Mouse (Mus musculus) gastrocnemius, adult 18-20 months (tissue): ENCODE results near the gene Teddm1b. TPM values are rescaled to one million over a fixed set of nuclear protein-coding genes. Genes with fewer than 3 reads are reported as not detected.
"Not testable (repeated sequence)": the region's sequence is repeated elsewhere in the genome, so short reads cannot be mapped to it uniquely, and the experiment has no call there.

Experiments used
- DNase-seq: peaks from one replicate; pipeline ENCODE4 v3.0.0; 2021; ENCODE audit warnings: low spot score
- long read RNA-seq, 2 experiments: library from polyadenylated mRNA; stranded (forward); transcript quantifications; one replicate each; pipeline ENCODE4 v2.0.0; 2021
- total RNA-seq, 2 experiments: library from RNA; stranded (reverse); gene quantifications; 2 replicates each; pipeline ENCODE4 v1.2.3; 2021

The Teddm1b gene
- not detected for total RNA-seq
- long read RNA-seq, experiment 1, result 0 reads
- long read RNA-seq, experiment 2, result 0 reads

- DNase-seq, result no peak
Observed at GRCm38 (mm10) chr1:153874045-153874444, at the start of gene Teddm1b. Gene Teddm1b, plus strand, starts transcription at chr1:153874345.

GRCm38 (mm10) chr1:153830746-153831145 lies 43.4 kb upstream of the Teddm1b start:
- DNase-seq, result no peak

- no peak for DNase-seq
Observed at GRCm38 (mm10) chr1:153836036-153836435, 38.1 kb upstream of the Teddm1b start.

GRCm38 (mm10) chr1:153842121-153842740 lies 31.9 kb upstream of the Teddm1b start:
- DNase-seq, result no peak

GRCm38 (mm10) chr1:153844042-153844441 lies 30.1 kb upstream of the Teddm1b start, which contains the start of gene Rgsl1:
Gene Rgsl1, minus strand, starts transcription at chr1:153844142.
- DNase-seq, result no peak

- no peak for DNase-seq
Observed at GRCm38 (mm10) chr1:153846420-153846819, 27.7 kb upstream of the Teddm1b start.

GRCm38 (mm10) chr1:153846867-153847266 lies 27.3 kb upstream of the Teddm1b start:
- no peak for DNase-seq

- not testable (repeated sequence) for DNase-seq
Observed at GRCm38 (mm10) chr1:153852696-153853095, 21.4 kb upstream of the Teddm1b start.

- DNase-seq, result no peak
Observed at GRCm38 (mm10) chr1:153855946-153856345, 18.2 kb upstream of the Teddm1b start.

GRCm38 (mm10) chr1:153880391-153880790 lies 6.2 kb downstream of the Teddm1b start:
- DNase-seq, result not testable (repeated sequence)

GRCm38 (mm10) chr1:153886024-153886633 lies 12.0 kb downstream of the Teddm1b start:
- DNase-seq, result no peak

- DNase-seq, result no peak
Observed at GRCm38 (mm10) chr1:153890121-153890520, 16.0 kb downstream of the Teddm1b start.

GRCm38 (mm10) chr1:153891442-153891841 lies 17.3 kb downstream of the Teddm1b start, which contains the start of gene Teddm1a:
Gene Teddm1a, plus strand, starts transcription at chr1:153891742.
- DNase-seq, result no peak

GRCm38 (mm10) chr1:153893746-153894145 lies 19.6 kb downstream of the Teddm1b start:
- DNase-seq, result no peak

- DNase-seq, result no peak
Observed at GRCm38 (mm10) chr1:153894201-153894893, 20.2 kb downstream of the Teddm1b start.

GRCm38 (mm10) chr1:153894979-153895378 lies 20.8 kb downstream of the Teddm1b start:
- peak; percentile 82 for DNase-seq

GRCm38 (mm10) chr1:153897196-153897595 lies 23.1 kb downstream of the Teddm1b start:
- no peak for DNase-seq

GRCm38 (mm10) chr1:153898989-153899730 lies 25.0 kb downstream of the Teddm1b start:
- DNase-seq, result no peak

GRCm38 (mm10) chr1:153899731-153900380 lies 25.7 kb downstream of the Teddm1b start, which contains the start of the genes Glul and Teddm2:
Gene Glul, plus strand, starts transcription at chr1:153899944.
Gene Teddm2, minus strand, starts transcription at chr1:153900228.
- DNase-seq, result peak; percentile 96

- DNase-seq, result no peak
Observed at GRCm38 (mm10) chr1:153900381-153900780, 26.2 kb downstream of the Teddm1b start.
